ENCODE assay signal across 8 mouse cellular contexts in genomic region chr14:16364878-16365337, GRCm38 (mm10). TPM values are rescaled to one million over a fixed set of nuclear protein-coding genes. Genes with fewer than 3 reads are reported as not detected.
A peak's percentile ranks its signal among the peaks of the same experiment; 100 is the strongest.
DNase-seq lines count a peak whose midpoint lies in the region; ATAC-seq lines count a peak whose summit lies in the region.

Gene Top2b, plus strand, starts transcription at chr14:16365179.

- under 1% methylated on average over 30 of the region's 32 CpGs for WGBS in hindbrain, embryonic 11.5 days

- no peaks in the 10 kb centered on the region for H3K9me3 ChIP-seq in hindbrain, embryonic 11.5 days (ENCODE audit: control insufficient read depth, low read length)

- peak within 1 kb of the TSS; percentile 98 for H3K9ac ChIP-seq in hindbrain, embryonic 11.5 days (ENCODE audit: low read depth, low read length)

- peak; percentile 100 for DNase-seq in Muller cell, postnatal 12 days (ENCODE audit: inconsistent ontology term)
- peak; percentile 99 for DNase-seq in cerebellum, adult 9-11 months
- DNase-seq in frontal cortex, adult 2 months (ENCODE audit: extremely low spot score in 1 of 2, low spot score in 1 of 2): peak; percentile 97 to 99
- peak; percentile 98 for DNase-seq in hindbrain, embryonic 11.5 days (ENCODE audit: low spot score)
- DNase-seq in layer of hippocampus, postnatal 10 days (ENCODE audit: low spot score in 2 of 2): peak; percentile 97 to 98
- peak; percentile 99 for DNase-seq in lung, postnatal 10 days
- peak; percentile 96 for DNase-seq in ovary, postnatal 36 days (ENCODE audit: low spot score)
- peak; percentile 99 for DNase-seq in thymus, postnatal 25 days

- H3K4me1 ChIP-seq in hindbrain, embryonic 11.5 days (replicated peaks; ENCODE audit: control insufficient read depth, insufficient read depth, low read length): 0 out of 2 replicates have a peak, but pooled peaks cover 3% of the 10 kb centered on the region

- peak within 1 kb of the TSS; percentile 98 for H3K27ac ChIP-seq in hindbrain, embryonic 11.5 days (ENCODE audit: low read depth, low read length)

- ATAC-seq in hindbrain, embryonic 11.5 days (ENCODE audit: low FRiP score): peak; percentile 99

- peak within 1 kb of the TSS; percentile 74 for H3K4me2 ChIP-seq in hindbrain, embryonic 11.5 days (replicated peaks; ENCODE audit: low read depth, low read length)

- H3K36me3 ChIP-seq in hindbrain, embryonic 11.5 days (ENCODE audit: control insufficient read depth, insufficient read depth, low read length): no peaks in the 10 kb centered on the region

- H3K4me3 ChIP-seq in hindbrain, embryonic 11.5 days (ENCODE audit: low read depth, low read length): peak within 1 kb of the TSS; percentile 94

- H3K27me3 ChIP-seq in hindbrain, embryonic 11.5 days (ENCODE audit: control insufficient read depth, insufficient read depth, low read length): no peaks in the 10 kb centered on the region

RNA-seq across cellular contexts. Expression of gene Top2b, which starts in this region (rescaled TPM):
- 47.1 and 58.2 TPM in 2 replicates for polyA plus RNA-seq in frontal cortex, adult 2 months (2012; rRNA removed)
- 137 and 154 TPM in 2 replicates for polyA plus RNA-seq in hindbrain, embryonic 11.5 days (2014; fragmentation: Nextera tagmentation; extraction: Ambion mirVana)
- 100 to 1,000 TPM; 160 TPM for total RNA-seq in layer of hippocampus, postnatal 10 days (2021)

Comparison
In these comparisons a context has a peak if more than half of its experiments do, and no peak if none do; other contexts are left out.
1. Peak in every context shown above with its lines: DNase-seq, ATAC-seq, H3K4me3 ChIP-seq and H3K27ac ChIP-seq.